Mouse (Mus musculus) hindbrain, embryonic 16.5 days (tissue): ENCODE data around the gene AF366264. TPM values are rescaled to one million over a fixed set of nuclear protein-coding genes. Genes with fewer than 3 reads are reported as not detected.
"Not testable (repeated sequence)": the region's sequence is repeated elsewhere in the genome, so short reads cannot be mapped to it uniquely, and the experiment has no call there.

Experiments used
- ATAC-seq: fragments of 200-750 bp; cut with Nextera tagmentation; 2 replicates; pipeline ENCODE4 v1.8.0; 2017; ENCODE audit warnings: moderate TSS enrichment, moderate library complexity
- H3K27ac ChIP-seq: fragments of 300-500 bp; sonication (generic); 2 replicates; pipeline ENCODE4 v1.5.1; 2014; ENCODE audit warnings: low read depth, mild to moderate bottlenecking, control low read depth, low read length, moderate library complexity
- H3K27me3 ChIP-seq: fragments of 300-500 bp; sonication (generic); replicated peaks from 2 replicates; pipeline ENCODE4 v1.6.1; 2014; ENCODE audit warnings: low read length; ENCODE audit not compliant: control insufficient read depth, insufficient read depth
- H3K36me3 ChIP-seq: fragments of 300-500 bp; sonication (generic); 2 replicates; pipeline ENCODE4 v1.6.1; 2014; ENCODE audit warnings: mild to moderate bottlenecking, low read length, moderate library complexity, mixed read lengths; ENCODE audit not compliant: control insufficient read depth, insufficient read depth
- H3K4me1 ChIP-seq: fragments of 300-500 bp; sonication (generic); 2 replicates; pipeline ENCODE4 v1.6.1; 2014; ENCODE audit warnings: low read depth, low read length; ENCODE audit not compliant: control insufficient read depth, insufficient read depth
- H3K4me2 ChIP-seq: fragments of 300-500 bp; sonication (generic); 2 replicates; pipeline ENCODE4 v1.6.1; 2014; ENCODE audit warnings: mild to moderate bottlenecking, low read length, control low read depth, moderate library complexity
- H3K4me3 ChIP-seq: fragments of 300-500 bp; sonication (generic); 2 replicates; pipeline ENCODE4 v1.5.1; 2014; ENCODE audit warnings: mild to moderate bottlenecking, low read length, control low read depth, moderate library complexity
- H3K9ac ChIP-seq: fragments of 300-500 bp; sonication (generic); 2 replicates; pipeline ENCODE4 v1.6.1; 2014; ENCODE audit warnings: low read depth, mild to moderate bottlenecking, control low read depth, low read length, moderate library complexity
- H3K9me3 ChIP-seq: fragments of 300-500 bp; sonication (generic); 2 replicates; pipeline ENCODE4 v1.6.1; 2014; ENCODE audit warnings: mild to moderate bottlenecking, low read length, moderate library complexity; ENCODE audit not compliant: control insufficient read depth
- WGBS: fragments of 180-500 bp; shearing (Covaris S2); extraction: QIAGEN DNeasy Blood & Tissue Kit; methylation state at CpG from one replicate; pipeline ENCODE4 v1.1.7; 2014; 5-methylcytosine and 5-hydroxymethylcytosine counted together
- polyA plus RNA-seq: library from polyadenylated mRNA; unstranded; fragments of >200 nt; fragmentation: Nextera tagmentation; extraction: Ambion mirVana; gene quantifications from 2 replicates; pipeline ENCODE4 v1.2.1, GENCODE M21; 2015

The AF366264 gene
- polyA plus RNA-seq = not detected in 2 replicates

GRCm38 (mm10) chr8:13838289-13838688, at the start of gene AF366264:
AF366264 (minus strand) TSS chr8:13838389.
- not testable (repeated sequence) for ATAC-seq, H3K27me3 ChIP-seq, H3K9me3 ChIP-seq, H3K9ac ChIP-seq, H3K4me2 ChIP-seq, H3K4me3 ChIP-seq, H3K36me3 ChIP-seq, H3K27ac ChIP-seq, H3K4me1 ChIP-seq
- WGBS = 88% methylated on average over 5 of the region's 5 CpGs

GRCm38 (mm10) chr8:13843286-13843685, 5.1 kb upstream of the AF366264 start:
- H3K9ac ChIP-seq, H3K4me3 ChIP-seq, H3K4me2 ChIP-seq, H3K4me1 ChIP-seq, H3K36me3 ChIP-seq, ATAC-seq, H3K27me3 ChIP-seq, H3K9me3 ChIP-seq, H3K27ac ChIP-seq: not testable (repeated sequence)
- WGBS = 92% methylated on average over 1 of the region's 1 CpGs

GRCm38 (mm10) chr8:13828598-13829172, 9.5 kb downstream of the AF366264 start:
- no peaks in the 10 kb centered on the region for H3K36me3 ChIP-seq
- H3K9me3 ChIP-seq = no peaks in the 10 kb centered on the region
- no peaks in the 10 kb centered on the region for H3K27me3 ChIP-seq
- no peak overlapping the region for H3K27ac ChIP-seq
- no peak overlapping the region for H3K4me2 ChIP-seq
- H3K4me3 ChIP-seq = no peak overlapping the region
- no peak for ATAC-seq
- no peaks in the 10 kb centered on the region for H3K4me1 ChIP-seq
- 81% methylated on average over 7 of the region's 7 CpGs for WGBS
- no peak overlapping the region for H3K9ac ChIP-seq

- ATAC-seq = no peak
- no peaks in the 10 kb centered on the region for H3K4me1 ChIP-seq
- 89% methylated on average over 5 of the region's 5 CpGs for WGBS
- no peaks in the 10 kb centered on the region for H3K9me3 ChIP-seq
- no peak overlapping the region for H3K9ac ChIP-seq
- H3K36me3 ChIP-seq = peaks cover 30% of the 10 kb centered on the region
- no peak overlapping the region for H3K27ac ChIP-seq
- H3K4me3 ChIP-seq = no peak overlapping the region
- H3K27me3 ChIP-seq = no peaks in the 10 kb centered on the region
- H3K4me2 ChIP-seq = no peak overlapping the region
These were observed 38.6 kb downstream of the AF366264 start for GRCm38 (mm10) chr8:13799566-13799965.

GRCm38 (mm10) chr8:13797676-13798075, 40.5 kb downstream of the AF366264 start:
- peaks cover 35% of the 10 kb centered on the region for H3K36me3 ChIP-seq

GRCm38 (mm10) chr8:13793746-13794101, 44.5 kb downstream of the AF366264 start:
- Histone ChIP-seq H3K36me3 (peaks cover 43% of the 10 kb centered on the region), H3K9me3 (no peaks in the 10 kb centered on the region), H3K9ac (no peak overlapping the region), H3K27me3 (no peaks in the 10 kb centered on the region), H3K4me1 (no peaks in the 10 kb centered on the region), H3K4me3 (no peak overlapping the region), H3K4me2 (no peak overlapping the region), H3K27ac (no peak overlapping the region)
- WGBS = 92% methylated on average over 11 of the region's 11 CpGs
- no peak for ATAC-seq

More at GRCm38 (mm10) chr8:13797676-13798075, 40.5 kb downstream of the AF366264 start:
- Histone ChIP-seq H3K4me1 (no peaks in the 10 kb centered on the region), H3K4me3 (no peak overlapping the region), H3K4me2 (no peak overlapping the region), H3K27me3 (no peaks in the 10 kb centered on the region), H3K27ac (no peak overlapping the region), H3K9ac (no peak overlapping the region), H3K9me3 (no peaks in the 10 kb centered on the region)
- WGBS = 94% methylated on average over 5 of the region's 5 CpGs
- no peak for ATAC-seq

GRCm38 (mm10) chr8:13793097-13793745, 45.0 kb downstream of the AF366264 start:
- no peaks in the 10 kb centered on the region for H3K4me1 ChIP-seq
- 93% methylated on average over 8 of the region's 8 CpGs for WGBS
- ATAC-seq = no peak
- no peaks in the 10 kb centered on the region for H3K27me3 ChIP-seq
- peaks cover 43% of the 10 kb centered on the region for H3K36me3 ChIP-seq
- H3K9me3 ChIP-seq = no peaks in the 10 kb centered on the region
- H3K9ac ChIP-seq = no peak overlapping the region
- no peak overlapping the region for H3K4me2 ChIP-seq
- no peak overlapping the region for H3K4me3 ChIP-seq
- no peak overlapping the region for H3K27ac ChIP-seq

GRCm38 (mm10) chr8:13789606-13790005, 48.6 kb downstream of the AF366264 start:
- Histone ChIP-seq H3K27me3 (no peaks in the 10 kb centered on the region), H3K9ac (no peak overlapping the region), H3K4me1 (peaks cover 7% of the 10 kb centered on the region), H3K27ac (no peak overlapping the region), H3K36me3 (peaks cover 19% of the 10 kb centered on the region), H3K4me3 (no peak overlapping the region), H3K9me3 (no peaks in the 10 kb centered on the region), H3K4me2 (no peak overlapping the region)
- WGBS = 92% methylated on average over 8 of the region's 8 CpGs
- ATAC-seq = no peak

GRCm38 (mm10) chr8:13785764-13786299, 52.4 kb downstream of the AF366264 start:
- peaks cover 13% of the 10 kb centered on the region for H3K36me3 ChIP-seq
- peak overlapping the region; percentile 72 for H3K4me3 ChIP-seq
- no peaks in the 10 kb centered on the region for H3K27me3 ChIP-seq
- peaks cover 7% of the 10 kb centered on the region for H3K4me1 ChIP-seq
- H3K9me3 ChIP-seq = no peaks in the 10 kb centered on the region
- peak overlapping the region; percentile 98 for H3K9ac ChIP-seq
- H3K27ac ChIP-seq = peak overlapping the region; percentile 100
- 0% methylated on average over 23 of the region's 47 CpGs for WGBS
- peak overlapping the region; percentile 93 for H3K4me2 ChIP-seq
- ATAC-seq = peak; percentile 98
